Mouse (Mus musculus) heart, embryonic 16.5 days (tissue): Measurements from ENCODE around the gene Dagla. TPM values are rescaled to one million over a fixed set of nuclear protein-coding genes. Genes with fewer than 3 reads are reported as not detected.
A peak's percentile ranks its signal among the peaks of the same experiment; 100 is the strongest.

Experiments
- ATAC-seq: fragments of 200-750 bp; cut with Nextera tagmentation; replicated peaks from 2 replicates; pipeline ENCODE4 v1.8.0; 2017; ENCODE audit warnings: moderate number of reproducible peaks; ENCODE audit not compliant: insufficient read depth, low FRiP score; ENCODE audit errors: extremely low read depth
- H3K27ac ChIP-seq: fragments of 300-500 bp; sonication (generic); 2 replicates; pipeline ENCODE4 v1.5.1; 2014; ENCODE audit warnings: mild to moderate bottlenecking, low read length, control low read depth, moderate library complexity
- H3K27me3 ChIP-seq: fragments of 300-500 bp; sonication (generic); 2 replicates; pipeline ENCODE4 v1.6.1; 2014; ENCODE audit warnings: low read length, mixed read lengths; ENCODE audit not compliant: control insufficient read depth, insufficient read depth
- H3K36me3 ChIP-seq: fragments of 300-500 bp; sonication (generic); 2 replicates; pipeline ENCODE4 v1.6.1; 2014; ENCODE audit not compliant: control insufficient read depth, insufficient read depth
- H3K4me1 ChIP-seq: fragments of 300-500 bp; sonication (generic); 2 replicates; pipeline ENCODE4 v1.6.1; 2014; ENCODE audit warnings: low read length, mixed read lengths; ENCODE audit not compliant: control insufficient read depth, insufficient read depth
- H3K4me2 ChIP-seq: fragments of 300-500 bp; sonication (generic); 2 replicates; pipeline ENCODE4 v1.6.1; 2014; ENCODE audit warnings: low read depth, mild to moderate bottlenecking, control low read depth, low read length
- H3K4me3 ChIP-seq: fragments of 300-500 bp; sonication (generic); 2 replicates; pipeline ENCODE4 v1.5.1; 2014; ENCODE audit warnings: mild to moderate bottlenecking, control low read depth, low read length
- H3K9ac ChIP-seq: fragments of 300-500 bp; sonication (generic); 2 replicates; pipeline ENCODE4 v1.6.1; 2014; ENCODE audit warnings: low read length, control low read depth
- H3K9me3 ChIP-seq: fragments of 300-500 bp; sonication (generic); replicated peaks from 2 replicates; pipeline ENCODE4 v1.6.1; 2016; ENCODE audit warnings: low read length; ENCODE audit not compliant: control insufficient read depth
- WGBS: fragments of 180-500 bp; shearing (Covaris S2); extraction: QIAGEN DNeasy Blood & Tissue Kit; methylation state at CpG from one replicate; pipeline ENCODE4 v1.1.7; 2014; 5-methylcytosine and 5-hydroxymethylcytosine counted together
- polyA plus RNA-seq: library from polyadenylated mRNA; unstranded; fragments of >200 nt; fragmentation: Nextera tagmentation; extraction: Ambion mirVana; gene quantifications from 2 replicates; pipeline ENCODE4 v1.2.1, GENCODE M21; 2015

Gene Dagla
- polyA plus RNA-seq, 1 experiment from 2014 or later: 0.92 TPM

GRCm38 (mm10) chr19:10302852-10303251, 1.8 kb downstream of the Dagla start:
- no peak for ATAC-seq
- Histone ChIP-seq H3K27me3 (peaks cover 23% of the 10 kb centered on the region), H3K36me3 (no peaks in the 10 kb centered on the region), H3K9ac (no peak overlapping the region), H3K27ac (no peak overlapping the region), H3K4me3 (no peak overlapping the region), H3K9me3 (no peaks in the 10 kb centered on the region), H3K4me2 (no peak overlapping the region), H3K4me1 (peaks cover 7% of the 10 kb centered on the region; the same call in 1 of the 2 replicates)
- WGBS: 58% methylated on average over 3 of the region's 3 CpGs

GRCm38 (mm10) chr19:10301866-10302356, 2.8 kb downstream of the Dagla start:
- no peak overlapping the region for H3K9ac ChIP-seq
- H3K27me3 ChIP-seq: peaks cover 19% of the 10 kb centered on the region
- no peak overlapping the region for H3K4me2 ChIP-seq
- H3K4me3 ChIP-seq: no peak overlapping the region
- 62% methylated on average over 4 of the region's 4 CpGs for WGBS
- no peaks in the 10 kb centered on the region for H3K9me3 ChIP-seq
- no peak for ATAC-seq
- H3K36me3 ChIP-seq: no peaks in the 10 kb centered on the region
- H3K4me1 ChIP-seq: peaks cover 12% of the 10 kb centered on the region
- H3K27ac ChIP-seq: no peak overlapping the region

GRCm38 (mm10) chr19:10301263-10301662, 3.4 kb downstream of the Dagla start:
- ATAC-seq: no peak
- H3K36me3 ChIP-seq: no peaks in the 10 kb centered on the region
- H3K27me3 ChIP-seq: peaks cover 15% of the 10 kb centered on the region
- peaks cover 19% of the 10 kb centered on the region for H3K4me1 ChIP-seq
- no peak overlapping the region for H3K9ac ChIP-seq
- H3K9me3 ChIP-seq: no peaks in the 10 kb centered on the region
- no peak overlapping the region for H3K4me2 ChIP-seq
- no peak overlapping the region for H3K27ac ChIP-seq
- no peak overlapping the region for H3K4me3 ChIP-seq
- 69% methylated on average over 11 of the region's 11 CpGs for WGBS

GRCm38 (mm10) chr19:10300809-10301208, 3.9 kb downstream of the Dagla start:
- no peaks in the 10 kb centered on the region for H3K36me3 ChIP-seq
- no peak overlapping the region for H3K27ac ChIP-seq
- 77% methylated on average over 4 of the region's 4 CpGs for WGBS
- H3K4me1 ChIP-seq: peaks cover 23% of the 10 kb centered on the region
- no peak overlapping the region for H3K9ac ChIP-seq
- no peaks in the 10 kb centered on the region for H3K9me3 ChIP-seq
- ATAC-seq: no peak
- peaks cover 11% of the 10 kb centered on the region for H3K27me3 ChIP-seq
- no peak overlapping the region for H3K4me3 ChIP-seq
- H3K4me2 ChIP-seq: no peak overlapping the region

GRCm38 (mm10) chr19:10298268-10298667, 6.4 kb downstream of the Dagla start:
- no peak overlapping the region for H3K9ac ChIP-seq
- no peaks in the 10 kb centered on the region for H3K9me3 ChIP-seq
- H3K4me1 ChIP-seq: peaks cover 31% of the 10 kb centered on the region
- H3K36me3 ChIP-seq: no peaks in the 10 kb centered on the region
- no peak overlapping the region for H3K4me3 ChIP-seq
- no peak overlapping the region for H3K27ac ChIP-seq
- ATAC-seq: no peak
- WGBS: 83% methylated on average over 4 of the region's 4 CpGs
- H3K4me2 ChIP-seq: no peak overlapping the region
- no peaks in the 10 kb centered on the region for H3K27me3 ChIP-seq

- no peaks in the 10 kb centered on the region for H3K36me3 ChIP-seq
- ATAC-seq: peak; percentile 72
- H3K4me2 ChIP-seq: no peak overlapping the region
- H3K27me3 ChIP-seq: no peaks in the 10 kb centered on the region
- no peak overlapping the region for H3K4me3 ChIP-seq
- H3K9ac ChIP-seq: no peak overlapping the region; the same call in none of the 2 replicates
- peaks cover 31% of the 10 kb centered on the region for H3K4me1 ChIP-seq
- peak overlapping the region; percentile 40 for H3K27ac ChIP-seq
- 16% methylated on average over 8 of the region's 8 CpGs for WGBS
- no peaks in the 10 kb centered on the region for H3K9me3 ChIP-seq
Measured at GRCm38 (mm10) chr19:10297041-10297503, 7.6 kb downstream of the Dagla start.

GRCm38 (mm10) chr19:10296306-10296705, 8.4 kb downstream of the Dagla start:
- Histone ChIP-seq H3K27ac (peak overlapping the region; percentile 40), H3K9ac (no peak overlapping the region), H3K27me3 (no peaks in the 10 kb centered on the region), H3K4me1 (peaks cover 31% of the 10 kb centered on the region), H3K9me3 (no peaks in the 10 kb centered on the region), H3K4me3 (no peak overlapping the region), H3K36me3 (no peaks in the 10 kb centered on the region), H3K4me2 (no peak overlapping the region)
- ATAC-seq: no peak
- 43% methylated on average over 5 of the region's 5 CpGs for WGBS

GRCm38 (mm10) chr19:10294631-10295562, 9.8 kb downstream of the Dagla start:
- H3K4me1 ChIP-seq: peaks cover 33% of the 10 kb centered on the region
- 52% methylated on average over 20 of the region's 20 CpGs for WGBS
- no peak for ATAC-seq

GRCm38 (mm10) chr19:10293987-10294386, 10.7 kb downstream of the Dagla start:
- Histone ChIP-seq H3K36me3 (no peaks in the 10 kb centered on the region), H3K27ac (peak overlapping the region; percentile 62; the same call in 1 of the 2 replicates), H3K9me3 (no peaks in the 10 kb centered on the region), H3K9ac (no peak overlapping the region), H3K4me1 (peaks cover 35% of the 10 kb centered on the region), H3K27me3 (no peaks in the 10 kb centered on the region), H3K4me2 (no peak overlapping the region), H3K4me3 (no peak overlapping the region)
- 64% methylated on average over 5 of the region's 5 CpGs for WGBS
- ATAC-seq: no peak

More at GRCm38 (mm10) chr19:10294631-10295562, 9.8 kb downstream of the Dagla start:
- Histone ChIP-seq H3K4me3 (no peak overlapping the region), H3K4me2 (peak overlapping the region; percentile 19), H3K9ac (peak overlapping the region; percentile 34; the same call in 1 of the 2 replicates), H3K36me3 (no peaks in the 10 kb centered on the region), H3K27ac (peak overlapping the region; percentile 62), H3K9me3 (no peaks in the 10 kb centered on the region), H3K27me3 (no peaks in the 10 kb centered on the region)
